Mouse (Mus musculus) E14TG2a.4 (cell line): ENCODE measurements around the gene Malsu1.

ENCODE experiments used
- H3K27me3 ChIP-seq: 2 replicates; pipeline ENCODE4 v1.6.1; 2014; ENCODE audit warnings: low read length, control low read depth; ENCODE audit not compliant: insufficient read depth
- H3K36me3 ChIP-seq: 2 replicates; pipeline ENCODE4 v1.6.1; 2014; ENCODE audit warnings: low read length, control low read depth; ENCODE audit not compliant: insufficient read depth
- H3K4me1 ChIP-seq: replicated peaks from 2 replicates; pipeline ENCODE4 v1.6.1; 2014; ENCODE audit warnings: low read depth, low read length, control low read depth
- H3K4me3 ChIP-seq: replicated peaks from 2 replicates; pipeline ENCODE4 v1.5.1; 2014; ENCODE audit warnings: mild to moderate bottlenecking, low read length
- H3K9me3 ChIP-seq: 2 replicates; pipeline ENCODE4 v1.6.1; 2014; ENCODE audit warnings: low read length, control low read depth
- CTCF ChIP-seq: conservative IDR thresholded peaks from 2 replicates; pipeline ENCODE4 v1.5.1; 2014; ENCODE audit warnings: low read length
- NANOG ChIP-seq: IDR thresholded peaks from 2 replicates; pipeline ENCODE4 v1.6.1; 2014; ENCODE audit warnings: borderline replicate concordance, low read length, mixed read lengths
- POU5F1 ChIP-seq: IDR thresholded peaks from 2 replicates; pipeline ENCODE4 v1.6.1; 2014; ENCODE audit warnings: low read length, borderline replicate concordance

The Malsu1 gene

DNA sequence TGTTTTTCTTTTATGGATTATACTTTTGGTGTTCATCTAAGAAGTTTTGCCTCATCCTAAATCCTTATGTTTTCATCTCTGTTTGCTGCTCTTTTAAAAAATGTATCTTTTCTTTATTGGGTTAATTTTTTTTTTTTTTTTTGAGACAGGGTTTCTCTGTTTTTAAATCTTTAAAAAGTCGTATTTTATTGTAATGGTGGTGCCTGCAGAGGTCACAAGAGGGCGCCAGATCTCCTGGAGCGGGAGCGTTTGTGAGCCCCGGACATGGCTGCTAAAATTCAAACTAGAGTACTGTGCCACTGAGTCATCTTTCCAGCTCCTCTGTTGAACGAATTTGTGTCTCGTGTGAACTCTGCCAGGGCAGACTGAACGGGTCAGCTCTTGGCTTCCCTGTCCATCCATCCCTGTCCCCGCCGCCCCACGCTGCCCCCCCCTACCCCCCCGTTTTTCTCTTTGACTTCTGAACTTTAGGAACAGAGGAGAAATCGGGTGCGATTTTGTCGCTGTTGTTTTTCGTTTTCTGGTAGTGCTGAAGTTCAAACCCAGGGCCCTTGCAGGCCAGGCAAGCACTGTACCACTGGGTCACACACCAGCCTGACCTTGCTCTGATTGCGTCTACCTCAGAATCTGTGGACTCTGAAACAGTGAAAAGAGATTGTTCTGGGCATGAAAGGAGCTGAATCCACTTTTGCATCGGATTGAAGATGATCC is 34.0 kb upstream of the Malsu1 start:
- Histone ChIP-seq H3K4me1 (peaks cover 34% of the 10 kb centered on the region), H3K4me3 (no peak overlapping the region), H3K27me3 (peaks cover 39% of the 10 kb centered on the region), H3K36me3 (no peaks in the 10 kb centered on the region), H3K9me3 (no peaks in the 10 kb centered on the region)
- TF ChIP-seq POU5F1: no peak
- TF ChIP-seq NANOG: no peak
- TF ChIP-seq CTCF: peak; percentile 84

DNA sequence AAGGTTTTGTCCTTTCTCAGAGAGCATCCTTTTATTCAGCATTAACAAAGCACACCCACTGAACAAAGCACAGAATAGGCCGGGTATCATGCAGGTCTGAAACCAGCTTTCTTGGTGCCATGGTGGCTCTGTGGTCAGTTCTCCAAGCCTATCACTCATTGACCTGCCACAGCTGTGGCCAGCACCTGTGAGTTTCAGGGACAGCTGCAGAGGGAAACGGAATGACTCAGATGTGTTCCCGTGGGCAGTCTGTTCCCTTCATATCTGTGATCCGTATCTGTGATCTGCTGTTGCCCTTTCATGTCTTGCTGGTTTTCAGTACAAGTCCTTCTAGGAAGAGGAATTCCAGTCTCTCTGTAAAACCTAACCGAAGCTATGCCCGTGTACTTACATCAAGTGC is 27.1 kb upstream of the Malsu1 start:
- no peaks in the 10 kb centered on the region for H3K9me3 ChIP-seq
- TF ChIP-seq POU5F1: no peak
- no peak for TF ChIP-seq NANOG
- TF ChIP-seq CTCF: no peak
- H3K27me3 ChIP-seq: 0 out of 2 replicates have a peak, but pooled peaks cover 3% of the 10 kb centered on the region
- H3K4me3 ChIP-seq: no peak overlapping the region
- peaks cover 30% of the 10 kb centered on the region for H3K4me1 ChIP-seq
- no peaks in the 10 kb centered on the region for H3K36me3 ChIP-seq

DNA sequence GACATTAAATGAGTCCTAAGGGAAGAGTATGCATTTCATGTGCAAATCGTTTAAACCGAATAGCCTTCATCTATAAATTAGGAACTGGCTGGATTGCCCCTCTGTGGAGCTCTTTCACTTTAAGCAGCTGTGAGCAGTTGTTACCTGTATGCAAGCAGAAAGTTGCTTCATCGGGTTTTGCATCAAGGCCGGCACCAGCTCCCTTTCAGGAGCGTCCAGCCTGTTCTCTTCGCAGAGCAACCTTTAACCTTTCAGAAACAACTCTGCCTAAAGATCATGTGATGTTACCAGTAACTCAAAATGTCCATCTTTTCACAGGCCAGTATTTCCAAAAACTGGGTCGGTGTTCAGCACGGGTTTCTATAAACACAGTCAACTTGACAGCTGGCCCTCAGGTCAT is 26.6 kb upstream of the Malsu1 start:
- Histone ChIP-seq H3K4me1 (peaks cover 30% of the 10 kb centered on the region), H3K9me3 (no peaks in the 10 kb centered on the region), H3K4me3 (no peak overlapping the region), H3K36me3 (no peaks in the 10 kb centered on the region), H3K27me3 (0 out of 2 replicates have a peak, but pooled peaks cover 3% of the 10 kb centered on the region)
- TF ChIP-seq CTCF: no peak
- no peak for TF ChIP-seq NANOG
- no peak for TF ChIP-seq POU5F1

DNA sequence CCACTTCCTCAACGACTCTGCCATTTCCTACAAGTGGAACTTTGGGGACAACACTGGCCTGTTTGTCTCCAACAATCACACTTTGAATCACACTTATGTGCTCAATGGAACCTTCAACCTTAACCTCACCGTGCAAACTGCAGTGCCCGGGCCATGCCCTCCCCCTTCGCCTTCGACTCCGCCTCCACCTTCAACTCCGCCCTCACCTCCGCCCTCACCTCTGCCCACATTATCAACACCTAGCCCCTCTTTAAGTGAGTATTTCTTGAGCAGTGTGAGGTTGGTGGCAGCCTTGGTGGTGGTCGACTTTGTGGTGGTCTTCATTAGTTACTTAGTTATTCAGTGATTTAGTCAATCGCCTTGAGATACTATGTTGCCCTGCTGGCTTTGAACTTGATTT is 25.7 kb upstream of the Malsu1 start:
- TF ChIP-seq CTCF (no peak), NANOG (no peak), POU5F1 (no peak)

DNA sequence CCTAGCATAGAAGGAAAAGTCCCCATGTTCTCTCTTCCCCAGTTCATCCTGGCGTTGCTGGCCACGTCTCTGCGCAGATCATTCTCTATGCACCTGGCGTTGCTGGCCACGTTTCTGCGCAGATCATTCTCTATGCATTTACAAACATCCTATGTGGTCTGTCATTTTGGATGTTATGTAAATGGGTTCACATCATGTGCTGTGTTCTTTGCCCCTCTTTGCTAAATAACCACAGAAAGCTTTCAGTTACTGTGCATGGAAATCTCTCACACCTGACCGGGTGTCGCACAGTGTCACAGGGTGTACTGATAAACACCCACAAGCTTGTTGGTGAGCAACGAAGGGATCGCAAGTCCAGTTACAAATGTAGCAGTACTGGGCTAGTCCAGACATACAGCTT is 25.2 kb upstream of the Malsu1 start:
- Histone ChIP-seq H3K4me1 (peaks cover 24% of the 10 kb centered on the region), H3K9me3 (no peaks in the 10 kb centered on the region), H3K36me3 (no peaks in the 10 kb centered on the region), H3K27me3 (0 out of 2 replicates have a peak, but pooled peaks cover 3% of the 10 kb centered on the region), H3K4me3 (no peak overlapping the region)
- TF ChIP-seq POU5F1: no peak
- TF ChIP-seq CTCF: no peak
- TF ChIP-seq NANOG: no peak

More for the DNA sequence above, 25.7 kb upstream of the Malsu1 start:
- H3K4me3 ChIP-seq: no peak overlapping the region
- H3K27me3 ChIP-seq: 0 out of 2 replicates have a peak, but pooled peaks cover 3% of the 10 kb centered on the region
- no peaks in the 10 kb centered on the region for H3K9me3 ChIP-seq
- H3K4me1 ChIP-seq: peaks cover 26% of the 10 kb centered on the region
- H3K36me3 ChIP-seq: no peaks in the 10 kb centered on the region

DNA sequence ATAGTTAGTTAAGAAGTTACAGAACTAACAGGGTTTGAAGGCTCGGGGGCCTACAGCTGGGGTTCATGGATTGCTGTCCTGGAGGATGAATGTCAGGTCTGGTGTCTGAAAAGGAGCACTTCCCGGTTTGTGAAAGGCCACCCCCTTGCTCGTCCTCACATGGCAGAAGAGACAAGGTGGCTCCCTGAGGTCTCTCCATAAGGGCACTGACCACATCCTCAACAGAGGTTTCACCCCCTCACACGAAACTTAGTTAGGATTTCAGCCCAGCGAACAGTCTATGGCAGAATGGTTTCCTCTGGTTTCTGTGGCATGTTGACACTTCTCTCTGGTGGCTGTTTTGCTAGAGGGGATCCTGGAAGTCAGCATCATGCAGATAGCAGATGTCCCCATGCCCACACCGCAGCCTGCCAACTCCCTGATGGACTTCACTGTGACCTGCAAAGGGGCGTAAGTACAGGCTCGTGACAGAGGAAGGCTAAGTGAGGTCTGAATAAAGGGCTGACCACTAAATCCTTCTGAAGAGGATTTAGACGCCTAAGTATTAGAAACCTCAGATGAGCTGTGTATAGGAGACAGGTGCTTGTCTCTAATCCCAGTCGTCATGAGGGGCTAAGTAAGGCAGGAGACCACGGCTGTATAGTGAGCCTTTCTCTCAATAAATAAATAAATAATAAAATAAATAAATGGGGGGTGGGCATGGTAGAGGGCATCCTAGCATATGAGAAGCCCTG is 22.8 kb upstream of the Malsu1 start:
- Histone ChIP-seq H3K9me3 (no peaks in the 10 kb centered on the region), H3K36me3 (no peaks in the 10 kb centered on the region), H3K27me3 (0 out of 2 replicates have a peak, but pooled peaks cover 3% of the 10 kb centered on the region), H3K4me1 (peaks cover 36% of the 10 kb centered on the region), H3K4me3 (no peak overlapping the region)
- no peak for TF ChIP-seq POU5F1
- TF ChIP-seq NANOG: no peak
- TF ChIP-seq CTCF: no peak

DNA sequence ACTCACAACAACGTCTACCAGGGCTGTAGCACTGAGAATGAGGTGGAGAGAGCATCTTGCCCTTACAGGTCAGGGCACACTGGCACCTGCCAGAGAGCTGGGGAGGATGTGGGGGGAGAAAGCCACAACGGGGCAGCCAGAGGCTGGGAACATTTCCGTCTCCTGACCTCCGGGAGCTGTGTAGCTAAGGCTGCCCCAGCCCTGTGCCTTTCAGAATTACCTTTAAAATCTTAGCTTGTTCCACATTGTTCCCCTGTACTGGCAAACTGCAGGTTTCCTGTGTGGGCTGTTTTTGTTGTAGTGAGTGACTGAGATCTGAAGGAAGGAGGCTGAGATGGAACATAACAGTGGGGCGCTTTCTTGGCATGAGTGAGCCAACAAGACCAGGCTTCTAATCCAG is 21.4 kb upstream of the Malsu1 start:
- TF ChIP-seq NANOG (no peak), CTCF (no peak), POU5F1 (no peak)

DNA sequence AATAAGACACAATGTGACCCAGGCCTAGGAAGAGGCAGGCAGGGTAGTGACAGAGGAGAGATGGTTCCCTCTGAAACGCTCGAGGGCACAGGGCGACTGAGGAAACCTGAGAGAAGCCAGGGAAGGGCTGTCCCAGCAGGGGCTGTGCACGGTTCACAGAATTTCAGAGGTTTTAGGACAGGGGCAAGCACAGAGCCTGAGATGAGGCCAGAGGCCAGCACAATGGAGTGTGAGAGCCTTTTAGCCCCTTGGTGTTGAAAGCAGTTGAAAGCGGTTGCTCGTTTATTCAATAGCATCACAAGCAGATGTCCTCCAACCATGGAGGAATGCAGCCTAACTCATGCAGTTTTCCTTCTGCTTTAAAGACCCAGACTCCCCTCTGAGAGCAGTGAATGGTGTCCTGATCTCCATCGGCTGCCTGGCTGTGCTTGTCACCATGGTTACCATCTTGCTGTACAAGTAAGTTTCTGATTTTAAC is 18.3 kb upstream of the Malsu1 start:
- Histone ChIP-seq H3K27me3 (no peaks in the 10 kb centered on the region), H3K4me3 (no peak overlapping the region), H3K4me1 (peaks cover 17% of the 10 kb centered on the region), H3K36me3 (no peaks in the 10 kb centered on the region), H3K9me3 (no peaks in the 10 kb centered on the region)
- TF ChIP-seq POU5F1 (no peak), NANOG (peak; percentile 76)

More for the DNA sequence above, 21.4 kb upstream of the Malsu1 start:
- no peaks in the 10 kb centered on the region for H3K27me3 ChIP-seq
- peaks cover 41% of the 10 kb centered on the region for H3K4me1 ChIP-seq
- no peaks in the 10 kb centered on the region for H3K9me3 ChIP-seq
- no peak overlapping the region for H3K4me3 ChIP-seq
- H3K36me3 ChIP-seq: no peaks in the 10 kb centered on the region
